Mouse (Mus musculus): ENCODE results near the gene Psg17. TPM values are rescaled to one million over a fixed set of nuclear protein-coding genes. Genes with fewer than 3 reads are reported as not detected.
"Not testable (repeated sequence)": the region's sequence is repeated elsewhere in the genome, so short reads cannot be mapped to it uniquely, and the experiment has no call there.

The Psg17 gene
- not detected in 2 replicates for polyA plus RNA-seq (2012; ENCODE audit: insufficient read depth, insufficient read length, missing spikeins)

DNA sequence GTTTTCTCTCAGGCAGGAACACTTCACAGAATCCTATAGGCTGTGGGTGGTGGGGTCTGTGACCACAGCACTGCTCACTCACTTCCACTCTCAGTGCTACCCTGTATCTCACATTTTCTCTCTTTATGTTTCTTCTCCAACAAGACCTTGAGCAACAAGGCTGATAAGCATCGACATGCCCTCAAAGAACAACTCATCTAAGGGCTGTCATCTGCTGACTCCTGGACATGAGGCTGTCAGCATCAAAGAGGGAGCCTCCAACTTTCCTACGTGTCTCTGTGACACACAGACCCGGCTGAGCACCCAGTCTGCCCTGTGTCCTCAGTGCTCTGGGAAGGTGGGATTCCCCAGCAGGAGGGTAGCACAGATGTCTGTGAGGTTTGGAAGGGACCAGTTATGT is at the start of gene Psg17:
Gene Psg17 (minus strand): TSS at position 101 of the 400 bp plus-strand sequence.
- Histone ChIP-seq H3K4me1 (ENCODE audit: control insufficient read depth, insufficient read depth, low read length) (no peaks in the 10 kb centered on the region), H3K27ac (ENCODE audit: insufficient read depth, low read depth, low read length) (no peak within 1 kb of the TSS), H3K4me3 (ENCODE audit: insufficient read depth, low read length) (no peak within 1 kb of the TSS)
- TF ChIP-seq CTCF (IDR thresholded peaks at IDR 0.05; ENCODE audit: low read depth, low read length) (no peak), POLR2A (IDR thresholded peaks at IDR 0.05; ENCODE audit: borderline replicate concordance, low read depth, low read length) (no peak)

GRCm38 (mm10) chr7:18871031-18871430 is 49.6 kb upstream of the Psg17 start, which contains the start of gene Pglyrp1:
Gene Pglyrp1 (plus strand): TSS chr7:18871331.
- not testable (repeated sequence) for H3K4me3 ChIP-seq (ENCODE audit: insufficient read depth, low read length); H3K4me1 ChIP-seq (ENCODE audit: control insufficient read depth, insufficient read depth, low read length); H3K27ac ChIP-seq (ENCODE audit: insufficient read depth, low read depth, low read length)

GRCm38 (mm10) chr7:18868491-18868890 is 47.1 kb upstream of the Psg17 start:
- Histone ChIP-seq H3K27ac (ENCODE audit: insufficient read depth, low read depth, low read length) (no peak overlapping the region), H3K4me1 (ENCODE audit: control insufficient read depth, insufficient read depth, low read length) (no peaks in the 10 kb centered on the region), H3K4me3 (ENCODE audit: insufficient read depth, low read length) (no peak overlapping the region)
- TF ChIP-seq CTCF (IDR thresholded peaks at IDR 0.05; ENCODE audit: low read depth, low read length) (no peak), POLR2A (IDR thresholded peaks at IDR 0.05; ENCODE audit: borderline replicate concordance, low read depth, low read length) (no peak)

DNA sequence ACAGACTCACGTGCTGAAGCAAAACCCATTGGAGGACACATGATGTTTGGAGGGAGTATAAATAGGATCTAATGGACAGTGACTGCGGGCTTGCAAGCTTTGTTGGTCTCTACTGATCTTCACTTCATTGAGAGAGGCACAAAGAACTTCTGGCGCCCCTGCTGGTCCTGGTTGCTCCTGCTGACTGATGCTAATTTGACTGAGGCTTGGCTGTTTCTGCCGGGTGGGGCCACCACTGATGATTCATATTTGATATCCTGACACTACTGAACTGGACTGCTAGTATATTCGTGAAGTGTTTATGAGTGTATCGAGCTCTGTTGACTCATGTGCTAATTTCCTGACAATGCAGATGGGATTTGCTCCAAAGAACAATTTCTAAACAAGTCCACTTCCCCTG is 41.4 kb upstream of the Psg17 start:
- TF ChIP-seq CTCF (IDR thresholded peaks at IDR 0.05; ENCODE audit: low read depth, low read length) (no peak), POLR2A (IDR thresholded peaks at IDR 0.05; ENCODE audit: borderline replicate concordance, low read depth, low read length) (no peak)
- H3K4me1 ChIP-seq (ENCODE audit: control insufficient read depth, insufficient read depth, low read length) = no peaks in the 10 kb centered on the region
- no peak overlapping the region for H3K27ac ChIP-seq (ENCODE audit: insufficient read depth, low read depth, low read length)
- H3K4me3 ChIP-seq (ENCODE audit: insufficient read depth, low read length) = no peak overlapping the region

GRCm38 (mm10) chr7:18858310-18858916 is 37.0 kb upstream of the Psg17 start:
- TF ChIP-seq CTCF (IDR thresholded peaks at IDR 0.05; ENCODE audit: low read depth, low read length) = no peak
- no peak for TF ChIP-seq POLR2A (IDR thresholded peaks at IDR 0.05; ENCODE audit: borderline replicate concordance, low read depth, low read length)
- H3K4me1 ChIP-seq (ENCODE audit: control insufficient read depth, insufficient read depth, low read length) = no peaks in the 10 kb centered on the region
- no peak overlapping the region for H3K27ac ChIP-seq (ENCODE audit: insufficient read depth, low read depth, low read length)
- H3K4me3 ChIP-seq (ENCODE audit: insufficient read depth, low read length) = no peak overlapping the region

GRCm38 (mm10) chr7:18848395-18848794 is 27.0 kb upstream of the Psg17 start:
- H3K4me1 ChIP-seq (ENCODE audit: control insufficient read depth, insufficient read depth, low read length) = peaks cover 5% of the 10 kb centered on the region; the same call in 1 of the 2 replicates
- no peak overlapping the region for H3K27ac ChIP-seq (ENCODE audit: insufficient read depth, low read depth, low read length)
- TF ChIP-seq CTCF (IDR thresholded peaks at IDR 0.05; ENCODE audit: low read depth, low read length) (no peak), POLR2A (IDR thresholded peaks at IDR 0.05; ENCODE audit: borderline replicate concordance, low read depth, low read length) (no peak)
- H3K4me3 ChIP-seq (ENCODE audit: insufficient read depth, low read length) = no peak overlapping the region

GRCm38 (mm10) chr7:18844811-18845210 is 23.4 kb upstream of the Psg17 start:
- TF ChIP-seq POLR2A (IDR thresholded peaks at IDR 0.05; ENCODE audit: borderline replicate concordance, low read depth, low read length) = no peak
- no peak for TF ChIP-seq CTCF (IDR thresholded peaks at IDR 0.05; ENCODE audit: low read depth, low read length)
- no peak overlapping the region for H3K27ac ChIP-seq (ENCODE audit: insufficient read depth, low read depth, low read length)
- no peak overlapping the region for H3K4me3 ChIP-seq (ENCODE audit: insufficient read depth, low read length)
- H3K4me1 ChIP-seq (ENCODE audit: control insufficient read depth, insufficient read depth, low read length) = peaks cover 5% of the 10 kb centered on the region; the same call in 1 of the 2 replicates

DNA sequence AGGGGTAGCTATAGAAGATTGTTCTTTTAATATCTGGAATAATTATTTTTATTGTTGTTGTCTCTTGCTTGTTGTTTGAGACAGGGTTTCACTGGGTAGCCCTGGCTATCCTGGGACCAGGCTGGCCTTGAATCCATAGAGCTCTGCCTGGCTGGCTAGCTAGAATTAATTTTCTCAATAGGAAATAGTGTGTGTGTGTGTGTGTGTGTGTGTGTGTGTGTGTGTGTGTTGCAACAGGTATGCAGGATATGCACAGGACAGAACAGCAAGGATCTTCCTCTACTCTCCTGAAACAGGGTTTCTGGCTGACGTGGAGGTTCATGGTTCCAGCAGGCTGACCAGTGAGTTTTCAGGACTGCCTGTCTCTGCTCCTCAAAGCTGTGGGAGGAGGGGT is 19.8 kb upstream of the Psg17 start:
- H3K4me3 ChIP-seq (ENCODE audit: insufficient read depth, low read length) = peak overlapping the region; percentile 47; the same call in 1 of the 2 replicates
- peaks cover 5% of the 10 kb centered on the region; the same call in 1 of the 2 replicates for H3K4me1 ChIP-seq (ENCODE audit: control insufficient read depth, insufficient read depth, low read length)
- no peak for TF ChIP-seq POLR2A (IDR thresholded peaks at IDR 0.05; ENCODE audit: borderline replicate concordance, low read depth, low read length)
- no peak for TF ChIP-seq CTCF (IDR thresholded peaks at IDR 0.05; ENCODE audit: low read depth, low read length)
- H3K27ac ChIP-seq (ENCODE audit: insufficient read depth, low read depth, low read length) = no peak overlapping the region

GRCm38 (mm10) chr7:18840386-18841173 is 19.2 kb upstream of the Psg17 start:
- Histone ChIP-seq H3K4me1 (ENCODE audit: control insufficient read depth, insufficient read depth, low read length) (peaks cover 5% of the 10 kb centered on the region; the same call in 1 of the 2 replicates), H3K4me3 (ENCODE audit: insufficient read depth, low read length) (peak overlapping the region; percentile 47), H3K27ac (ENCODE audit: insufficient read depth, low read depth, low read length) (peak overlapping the region; percentile 51)
- no peak for TF ChIP-seq POLR2A (IDR thresholded peaks at IDR 0.05; ENCODE audit: borderline replicate concordance, low read depth, low read length)
- TF ChIP-seq CTCF (IDR thresholded peaks at IDR 0.05; ENCODE audit: low read depth, low read length) = no peak

- H3K4me3 ChIP-seq (ENCODE audit: insufficient read depth, low read length) = peak within 1 kb of the TSS; percentile 47
- no peak for TF ChIP-seq CTCF (IDR thresholded peaks at IDR 0.05; ENCODE audit: low read depth, low read length)
- no peak for TF ChIP-seq POLR2A (IDR thresholded peaks at IDR 0.05; ENCODE audit: borderline replicate concordance, low read depth, low read length)
- peak within 1 kb of the TSS; percentile 51 for H3K27ac ChIP-seq (ENCODE audit: insufficient read depth, low read depth, low read length)
Observed at GRCm38 (mm10) chr7:18839865-18840264, 18.5 kb upstream of the Psg17 start, which contains the start of gene Mill2. Gene Mill2 (plus strand): TSS chr7:18839966.

More at GRCm38 (mm10) chr7:18839865-18840264, 18.5 kb upstream of the Psg17 start, which contains the start of gene Mill2:
- H3K4me1 ChIP-seq (ENCODE audit: control insufficient read depth, insufficient read depth, low read length) = peaks cover 5% of the 10 kb centered on the region; the same call in 1 of the 2 replicates
